Mouse (Mus musculus) left cerebral cortex, postnatal 25 days (tissue): ENCODE measurements around the gene Chst3. TPM values are rescaled to one million over a fixed set of nuclear protein-coding genes. Genes with fewer than 3 reads are reported as not detected.

ENCODE experiments used
- microRNA-seq, 2 experiments: library from miRNA; unstranded; fragments of <30 nt; microRNA quantifications; one replicate each; pipeline ENCODE4 v1.2.0; 2022
- total RNA-seq, 2 experiments: library from RNA; stranded (reverse); gene quantifications; 2 replicates each; pipeline ENCODE4 v1.2.3; 2021

Gene Chst3
- total RNA-seq, 2 experiments from 2014 or later: 1.6 to 1.8 TPM

Small RNA genes within 50 kb of the gene (microRNA-seq; reads per million reads assigned to microRNA genes)
- 0 reads per million in 2 experiments for gene Gm22117

Other genes with a start within 250 kb of the Chst3 start
- gene Ascc1, start 216.5 kb downstream of the Chst3 start, total RNA-seq: 10 to 100 TPM; 15.1 to 15.5 TPM
- gene Anapc16, start 216.1 kb downstream of the Chst3 start, total RNA-seq: 10 to 100 TPM; 62.9 to 63.5 TPM
- 100 to 1,000 TPM; 588 to 602 TPM for gene Spock2, start 113.0 kb downstream of the Chst3 start, total RNA-seq
- 1,000 to 10,000 TPM; 1,491 to 1,558 TPM for gene Psap, start 58.4 kb upstream of the Chst3 start, total RNA-seq
- 10 to 100 TPM; 26.6 to 32.3 TPM for gene Vsir, start 127.6 kb upstream of the Chst3 start, total RNA-seq
- gene Gm17455, start 180.5 kb upstream of the Chst3 start, total RNA-seq: 1 to 10 TPM in 1 of 2 experiments, under 1 TPM in 1; 0.44 to 1.3 TPM